Mouse (Mus musculus) heart, embryonic 10.5 days (tissue): ENCODE data around the gene Tcf7l1. TPM values are rescaled to one million over a fixed set of nuclear protein-coding genes. Genes with fewer than 3 reads are reported as not detected.

ENCODE experiments used
- DNase-seq: peaks from one replicate; pipeline ENCODE4 v3.0.0-alpha.2; 2017; ENCODE audit warnings: low spot score
- H3K27ac ChIP-seq: fragments of 300-500 bp; sonication (generic); 2 replicates; pipeline ENCODE4 v1.5.1; 2016; ENCODE audit warnings: mild to moderate bottlenecking
- H3K27me3 ChIP-seq: fragments of 300-500 bp; sonication (generic); 2 replicates; pipeline ENCODE4 v1.6.1; 2016; ENCODE audit warnings: mild to moderate bottlenecking; ENCODE audit not compliant: poor library complexity, insufficient read depth, severe bottlenecking
- H3K36me3 ChIP-seq: fragments of 300-500 bp; sonication (generic); 2 replicates; pipeline ENCODE4 v1.6.1; 2016; ENCODE audit warnings: mild to moderate bottlenecking, moderate library complexity
- H3K4me1 ChIP-seq: fragments of 300-500 bp; sonication (generic); 2 replicates; pipeline ENCODE4 v1.6.1; 2016; ENCODE audit warnings: mild to moderate bottlenecking
- H3K4me3 ChIP-seq: fragments of 300-500 bp; sonication (generic); 2 replicates; pipeline ENCODE4 v1.5.1; 2016; ENCODE audit warnings: mild to moderate bottlenecking, moderate library complexity
- H3K9me3 ChIP-seq: fragments of 300-500 bp; sonication (generic); 2 replicates; pipeline ENCODE4 v1.6.1; 2016; ENCODE audit warnings: mild to moderate bottlenecking, moderate library complexity
- WGBS: fragments of 180-500 bp; shearing (Covaris S2); methylation state at CpG from one replicate; pipeline ENCODE4 v1.1.7; 2016; 5-methylcytosine and 5-hydroxymethylcytosine counted together
- polyA plus RNA-seq: library from polyadenylated mRNA; unstranded; fragments of >200 nt; fragmentation: Nextera tagmentation; extraction: Ambion mirVana; gene quantifications from 2 replicates; pipeline ENCODE4 v1.2.1, GENCODE M21; 2016

Gene Tcf7l1
- polyA plus RNA-seq, 1 experiment from 2014 or later = 25.9 TPM

- Histone ChIP-seq H3K27me3 (no peaks in the 10 kb centered on the region), H3K9me3 (no peaks in the 10 kb centered on the region), H3K4me1 (no peaks in the 10 kb centered on the region), H3K27ac (no peak overlapping the region), H3K36me3 (no peaks in the 10 kb centered on the region), H3K4me3 (no peak overlapping the region)
- 51% methylated on average over 3 of the region's 3 CpGs for WGBS
- DNase-seq = no peak
Measured at GRCm38 (mm10) chr6:72808342-72808741, 19.3 kb upstream of the Tcf7l1 start.

DNA sequence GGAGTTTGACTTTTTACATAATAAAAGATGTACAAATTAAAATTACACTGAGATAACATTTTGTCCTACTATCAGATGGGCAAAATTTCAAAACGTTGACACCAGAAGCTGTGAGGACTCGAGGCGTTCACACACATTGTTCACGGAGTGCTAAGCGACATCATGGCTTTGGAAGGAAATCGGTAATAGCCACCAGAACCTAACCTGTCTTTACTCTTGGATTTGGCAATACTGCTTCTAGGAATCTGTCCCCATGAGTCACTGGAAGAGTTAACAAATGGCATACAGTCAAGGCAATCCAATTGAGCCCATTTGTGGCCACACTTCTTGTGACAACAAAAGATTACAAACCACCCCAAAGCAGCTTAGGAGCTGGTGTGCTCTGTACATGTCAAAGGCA lies 14.6 kb upstream of the Tcf7l1 start:
- H3K4me3 ChIP-seq = no peak overlapping the region
- no peak overlapping the region for H3K27ac ChIP-seq
- H3K36me3 ChIP-seq = no peaks in the 10 kb centered on the region
- no peaks in the 10 kb centered on the region for H3K9me3 ChIP-seq
- no peaks in the 10 kb centered on the region for H3K27me3 ChIP-seq
- H3K4me1 ChIP-seq = no peaks in the 10 kb centered on the region
- DNase-seq = no peak
- WGBS = 75% methylated on average over 6 of the region's 6 CpGs

DNA sequence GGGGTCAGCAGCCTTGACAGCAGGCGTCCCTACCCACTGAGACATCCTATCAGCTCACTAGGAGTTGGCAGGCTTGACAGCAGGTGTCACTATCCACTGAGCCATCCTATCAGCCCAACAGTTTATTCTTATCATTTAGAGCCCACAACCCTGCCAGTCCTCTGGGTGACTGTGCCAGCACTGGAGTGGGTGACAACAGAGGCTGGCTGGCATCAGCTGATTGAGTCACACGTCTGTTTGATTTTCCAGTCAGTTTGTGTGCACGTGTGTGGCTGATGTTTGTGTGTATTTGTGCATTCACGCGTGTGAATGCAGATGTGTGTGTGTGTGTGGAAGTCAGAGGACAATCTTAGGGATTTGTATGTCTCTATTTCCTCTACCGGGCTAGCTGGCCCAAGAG lies 13.1 kb upstream of the Tcf7l1 start:
- Histone ChIP-seq H3K4me1 (no peaks in the 10 kb centered on the region), H3K9me3 (no peaks in the 10 kb centered on the region), H3K27me3 (no peaks in the 10 kb centered on the region), H3K36me3 (no peaks in the 10 kb centered on the region), H3K4me3 (no peak overlapping the region), H3K27ac (no peak overlapping the region)
- DNase-seq = no peak
- WGBS = 88% methylated on average over 6 of the region's 6 CpGs

DNA sequence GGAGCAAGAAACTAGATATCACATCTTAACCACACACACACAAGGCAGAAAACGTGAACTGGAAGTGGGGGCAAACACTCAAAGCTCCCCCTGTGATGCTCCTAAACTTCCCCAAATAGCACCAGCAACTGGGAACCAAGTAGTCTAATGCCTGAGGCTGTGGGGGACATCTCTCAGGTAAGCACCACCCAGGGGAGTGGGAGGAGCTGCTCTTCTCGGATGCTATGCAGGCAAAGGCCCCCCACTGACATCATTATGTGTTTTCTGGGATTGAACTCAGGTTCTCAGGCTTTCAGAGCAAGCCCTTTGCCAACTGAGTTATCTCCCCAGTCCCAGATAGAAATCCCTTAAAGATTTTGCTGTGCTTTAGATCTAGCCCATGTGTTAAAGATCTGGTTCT lies 11.6 kb upstream of the Tcf7l1 start:
- DNase-seq = no peak
- H3K27ac ChIP-seq = no peak overlapping the region
- WGBS = 47% methylated on average over 2 of the region's 2 CpGs
- H3K9me3 ChIP-seq = no peaks in the 10 kb centered on the region
- H3K27me3 ChIP-seq = no peaks in the 10 kb centered on the region
- no peaks in the 10 kb centered on the region for H3K36me3 ChIP-seq
- no peaks in the 10 kb centered on the region for H3K4me1 ChIP-seq
- no peak overlapping the region for H3K4me3 ChIP-seq

DNA sequence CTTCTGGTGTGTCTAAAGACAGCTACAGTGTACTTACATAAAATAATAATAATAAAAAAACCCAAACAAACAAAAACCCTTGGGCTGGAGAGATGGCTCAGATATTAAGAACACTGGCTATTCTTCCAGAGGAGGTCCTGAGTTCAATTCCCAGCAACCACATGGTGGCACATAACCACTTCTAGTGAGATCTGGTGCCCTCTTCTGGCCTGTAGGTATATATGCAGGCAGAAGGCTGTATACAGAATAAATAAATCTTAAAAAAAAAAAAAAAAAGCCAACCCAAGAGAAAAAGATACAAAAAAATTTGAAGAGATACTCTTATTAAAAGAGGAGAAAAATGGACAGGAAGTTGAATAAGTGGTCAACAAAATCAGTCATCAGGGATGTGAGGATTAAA lies 8.7 kb upstream of the Tcf7l1 start:
- H3K27me3 ChIP-seq = no peaks in the 10 kb centered on the region
- H3K9me3 ChIP-seq = no peaks in the 10 kb centered on the region
- no peaks in the 10 kb centered on the region for H3K4me1 ChIP-seq
- no peak overlapping the region for H3K27ac ChIP-seq
- no peak for DNase-seq
- H3K4me3 ChIP-seq = no peak overlapping the region
- no peaks in the 10 kb centered on the region for H3K36me3 ChIP-seq

GRCm38 (mm10) chr6:72795444-72795843 lies 6.4 kb upstream of the Tcf7l1 start:
- no peak for DNase-seq
- Histone ChIP-seq H3K4me1 (no peaks in the 10 kb centered on the region), H3K27me3 (no peaks in the 10 kb centered on the region), H3K36me3 (no peaks in the 10 kb centered on the region), H3K9me3 (no peaks in the 10 kb centered on the region), H3K4me3 (no peak overlapping the region), H3K27ac (no peak overlapping the region)
- WGBS = 52% methylated on average over 16 of the region's 16 CpGs

- Histone ChIP-seq H3K4me3 (no peak overlapping the region), H3K27me3 (no peaks in the 10 kb centered on the region), H3K27ac (no peak overlapping the region), H3K4me1 (0 out of 2 replicates have a peak, but pooled peaks cover 2% of the 10 kb centered on the region), H3K36me3 (no peaks in the 10 kb centered on the region), H3K9me3 (no peaks in the 10 kb centered on the region)
- DNase-seq = no peak
- WGBS = 42% methylated on average over 7 of the region's 7 CpGs
Measured at GRCm38 (mm10) chr6:72794870-72795269, 5.8 kb upstream of the Tcf7l1 start.

DNA sequence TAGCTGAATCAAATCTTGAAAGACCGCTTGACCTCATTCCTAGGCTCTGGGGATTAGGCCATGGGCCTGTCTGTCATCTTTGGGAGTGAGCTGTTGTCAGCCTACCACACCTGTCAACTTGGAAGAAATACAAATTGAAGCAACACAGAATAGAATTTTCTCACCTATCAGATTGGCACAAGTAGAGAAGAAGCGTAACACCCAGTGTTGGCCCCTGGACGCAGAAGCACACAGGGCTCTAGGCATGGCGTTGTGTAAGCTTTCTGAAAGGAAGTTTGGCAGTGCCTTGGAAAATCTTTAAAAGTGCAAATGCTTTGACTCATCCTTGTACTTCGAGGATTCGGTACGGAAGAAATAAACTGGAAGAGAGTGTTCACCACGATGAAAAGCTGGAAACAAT lies 3.6 kb upstream of the Tcf7l1 start:
- WGBS = 90% methylated on average over 8 of the region's 8 CpGs
- H3K27ac ChIP-seq = no peak overlapping the region
- no peak overlapping the region for H3K4me3 ChIP-seq
- H3K27me3 ChIP-seq = no peaks in the 10 kb centered on the region
- peaks cover 15% of the 10 kb centered on the region; the same call in 1 of the 2 replicates for H3K4me1 ChIP-seq
- H3K9me3 ChIP-seq = no peaks in the 10 kb centered on the region
- no peaks in the 10 kb centered on the region for H3K36me3 ChIP-seq
- DNase-seq = no peak

DNA sequence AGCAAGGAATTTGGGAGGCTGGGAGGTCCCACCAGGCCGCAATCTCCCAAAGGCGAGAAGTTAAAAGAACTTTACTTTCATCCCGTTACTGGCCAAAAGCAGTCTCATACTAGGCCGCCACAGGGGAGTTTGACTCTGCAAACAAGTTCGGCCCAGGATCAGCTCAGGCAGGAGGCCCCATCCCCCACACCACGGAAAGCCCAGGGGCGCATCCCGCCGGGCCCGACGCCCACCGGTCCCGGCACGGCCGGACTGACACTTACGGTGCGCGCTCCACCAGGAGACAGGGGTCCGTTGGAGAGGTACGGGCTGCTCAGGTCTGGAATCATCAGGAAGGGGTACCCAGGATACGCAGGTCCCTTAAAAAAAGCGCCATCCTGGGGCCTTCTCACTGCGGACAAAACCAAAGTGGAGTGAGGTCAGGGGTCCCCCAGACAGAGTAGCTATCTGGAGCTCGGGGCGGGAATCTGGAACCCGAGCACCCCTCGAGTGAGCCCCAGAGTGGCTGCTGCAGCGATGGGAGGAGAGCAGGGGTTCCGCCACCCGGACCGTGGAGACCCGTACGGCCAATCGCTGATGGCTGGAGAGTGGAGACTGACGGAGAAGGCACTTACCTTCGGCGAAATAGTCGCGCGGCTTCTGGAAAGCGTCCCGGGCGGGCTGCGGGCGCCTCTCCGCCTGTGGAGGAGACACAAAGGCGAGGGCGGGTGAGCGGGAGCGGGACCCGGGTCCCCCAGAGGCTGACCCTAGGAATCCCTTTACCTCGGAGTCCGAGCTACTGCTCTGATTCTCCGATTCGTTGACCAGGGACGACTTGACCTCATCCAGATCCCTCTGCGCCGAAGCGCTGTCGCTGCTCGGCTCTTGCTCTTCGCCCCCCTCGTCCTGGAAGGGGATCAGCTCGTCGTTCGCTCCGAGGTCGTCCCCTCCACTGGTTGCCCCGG lies 834 bp downstream of the Tcf7l1 start:
- DNase-seq = peak; percentile 81
- no peaks in the 10 kb centered on the region for H3K27me3 ChIP-seq
- H3K4me1 ChIP-seq = peaks cover 27% of the 10 kb centered on the region; the same call in 1 of the 2 replicates
- H3K36me3 ChIP-seq = peaks cover 11% of the 10 kb centered on the region
- H3K4me3 ChIP-seq = peak overlapping the region; percentile 90
- peak overlapping the region; percentile 94 for H3K27ac ChIP-seq
- no peaks in the 10 kb centered on the region for H3K9me3 ChIP-seq
- WGBS = under 1% methylated on average over 69 of the region's 69 CpGs

- no peak for DNase-seq
- WGBS = 6% methylated on average over 19 of the region's 19 CpGs
- H3K27ac ChIP-seq = peak overlapping the region; percentile 94
Measured at GRCm38 (mm10) chr6:72787322-72787947, 1.6 kb downstream of the Tcf7l1 start.

GRCm38 (mm10) chr6:72783780-72784179 lies 5.3 kb downstream of the Tcf7l1 start:
- no peaks in the 10 kb centered on the region for H3K9me3 ChIP-seq
- H3K27ac ChIP-seq = no peak overlapping the region
- DNase-seq = no peak
- H3K4me3 ChIP-seq = no peak overlapping the region
- peaks cover 21% of the 10 kb centered on the region; the same call in 1 of the 2 replicates for H3K4me1 ChIP-seq
- H3K36me3 ChIP-seq = peaks cover 38% of the 10 kb centered on the region
- WGBS = 87% methylated on average over 4 of the region's 4 CpGs
- H3K27me3 ChIP-seq = no peaks in the 10 kb centered on the region

More at GRCm38 (mm10) chr6:72787322-72787947, 1.6 kb downstream of the Tcf7l1 start:
- Histone ChIP-seq H3K4me1 (peaks cover 27% of the 10 kb centered on the region; the same call in 1 of the 2 replicates), H3K9me3 (no peaks in the 10 kb centered on the region), H3K36me3 (peaks cover 11% of the 10 kb centered on the region), H3K27me3 (no peaks in the 10 kb centered on the region), H3K4me3 (peak overlapping the region; percentile 90)

- peaks cover 42% of the 10 kb centered on the region for H3K36me3 ChIP-seq
- no peaks in the 10 kb centered on the region for H3K9me3 ChIP-seq
- no peaks in the 10 kb centered on the region for H3K27me3 ChIP-seq
- WGBS = 89% methylated on average over 15 of the region's 15 CpGs
- H3K4me1 ChIP-seq = peaks cover 7% of the 10 kb centered on the region; the same call in 1 of the 2 replicates
- H3K27ac ChIP-seq = no peak overlapping the region
- no peak overlapping the region for H3K4me3 ChIP-seq
- DNase-seq = no peak
Measured at GRCm38 (mm10) chr6:72778779-72779776, 10.0 kb downstream of the Tcf7l1 start.
